Mouse (Mus musculus) gastrocnemius, postnatal 4 days (tissue): ENCODE measurements around the gene Scfd2. TPM values are rescaled to one million over a fixed set of nuclear protein-coding genes. Genes with fewer than 3 reads are reported as not detected.

Experiments
- total RNA-seq, 2 experiments: library from RNA; stranded (reverse); gene quantifications; 2 replicates each; pipeline ENCODE4 v1.2.3; 2021

Scfd2 gene
- total RNA-seq, 2 experiments from 2014 or later, result 14.2 to 14.3 TPM

Other genes with a start within 250 kb of the Scfd2 start
- gene Fip1l1, start 3.7 kb upstream of the Scfd2 start, total RNA-seq, result 10 to 100 TPM; 52.0 to 54.2 TPM
- gene Lnx1, start 171.2 kb upstream of the Scfd2 start, total RNA-seq, result under 1 TPM; 0.57 to 0.83 TPM